Mouse (Mus musculus) embryo, embryonic 10.5 days (tissue): Measurements from ENCODE around the gene Marc2.

Experiments used
- DNase-seq: peaks from one replicate; pipeline ENCODE4 v3.0.0-alpha.2; 2015; ENCODE audit warnings: low spot score

The Marc2 gene

GRCm38 (mm10) chr1:184846092-184846750 lies at the start of gene Marc2:
Gene Marc2, minus strand, starts transcription at chr1:184846451.
- no peak for DNase-seq

- no peak for DNase-seq
Observed at GRCm38 (mm10) chr1:184891998-184892397, 45.7 kb upstream of the Marc2 start.

GRCm38 (mm10) chr1:184889454-184889853 lies 43.2 kb upstream of the Marc2 start:
- no peak for DNase-seq

GRCm38 (mm10) chr1:184886160-184886559 lies 39.9 kb upstream of the Marc2 start:
- no peak for DNase-seq

- DNase-seq, result peak; percentile 73
Observed at GRCm38 (mm10) chr1:184882281-184883268, 36.3 kb upstream of the Marc2 start, which contains the start of gene C130074G19Rik. Gene C130074G19Rik, minus strand, starts transcription at chr1:184883218.

- no peak for DNase-seq
Observed at GRCm38 (mm10) chr1:184881861-184882260, 35.6 kb upstream of the Marc2 start.

GRCm38 (mm10) chr1:184881211-184881610 lies 35.0 kb upstream of the Marc2 start:
- DNase-seq, result no peak

GRCm38 (mm10) chr1:184878860-184879259 lies 32.6 kb upstream of the Marc2 start:
- DNase-seq, result no peak

- no peak for DNase-seq
Observed at GRCm38 (mm10) chr1:184877306-184877705, 31.1 kb upstream of the Marc2 start.

- DNase-seq, result no peak
Observed at GRCm38 (mm10) chr1:184873910-184874309, 27.7 kb upstream of the Marc2 start.

GRCm38 (mm10) chr1:184872069-184872819 lies 26.0 kb upstream of the Marc2 start:
- DNase-seq, result no peak

- DNase-seq, result peak; percentile 46
Observed at GRCm38 (mm10) chr1:184871506-184871905, 25.3 kb upstream of the Marc2 start.

- no peak for DNase-seq
Observed at GRCm38 (mm10) chr1:184870646-184871385, 24.6 kb upstream of the Marc2 start.

- DNase-seq, result no peak
Observed at GRCm38 (mm10) chr1:184869939-184870565, 23.8 kb upstream of the Marc2 start.

- DNase-seq, result no peak
Observed at GRCm38 (mm10) chr1:184867640-184868120, 21.4 kb upstream of the Marc2 start.

- DNase-seq, result no peak
Observed at GRCm38 (mm10) chr1:184864381-184864801, 18.1 kb upstream of the Marc2 start.

- DNase-seq, result no peak
Observed at GRCm38 (mm10) chr1:184862636-184863035, 16.4 kb upstream of the Marc2 start.

- DNase-seq, result no peak
Observed at GRCm38 (mm10) chr1:184861551-184861950, 15.3 kb upstream of the Marc2 start.

GRCm38 (mm10) chr1:184860276-184860675 lies 14.0 kb upstream of the Marc2 start:
- DNase-seq, result no peak

- DNase-seq, result no peak
Observed at GRCm38 (mm10) chr1:184858253-184858652, 12.0 kb upstream of the Marc2 start.

GRCm38 (mm10) chr1:184857216-184857615 lies 11.0 kb upstream of the Marc2 start:
- DNase-seq, result no peak
